Mouse (Mus musculus) liver, postnatal 0 days (tissue): ENCODE data around the gene Fbxl13.

Experiments
- CTCF ChIP-seq: sonication (generic); IDR thresholded peaks from 2 replicates; pipeline ENCODE4 v1.5.1; 2016; ENCODE audit warnings: antibody characterized with exemption, low read depth
- EP300 ChIP-seq: IDR thresholded peaks from 2 replicates; pipeline ENCODE4 v1.6.1; 2016; ENCODE audit warnings: antibody characterized with exemption, low read depth, mild to moderate bottlenecking

GRCm38 (mm10) chr5:21675019-21675418 is 29.6 kb upstream of the Fbxl13 start:
- TF ChIP-seq CTCF (no peak), EP300 (no peak)
